Mouse (Mus musculus): ENCODE measurements around the gene 2210016L21Rik.

Gene 2210016L21Rik

DNA sequence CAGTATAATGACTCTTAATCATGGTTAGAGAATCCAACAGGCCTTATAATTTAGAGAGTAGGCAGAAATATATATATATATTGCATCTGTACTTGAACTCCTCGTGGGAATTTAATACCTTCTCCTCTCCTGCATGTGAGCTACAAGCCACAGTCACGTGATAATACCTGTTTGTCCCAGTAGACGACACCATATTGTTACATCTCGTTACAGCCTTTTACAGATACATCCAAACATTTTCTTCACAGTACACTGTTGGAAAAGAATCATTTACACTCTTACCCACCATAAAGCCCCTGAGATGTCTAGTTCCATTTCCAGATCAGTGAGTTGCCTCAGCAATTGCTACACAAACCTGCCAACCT lies 790 bp downstream of the 2210016L21Rik start:
- DNase-seq (ENCODE audit: low spot score in 2 of 2) = no peak

DNA sequence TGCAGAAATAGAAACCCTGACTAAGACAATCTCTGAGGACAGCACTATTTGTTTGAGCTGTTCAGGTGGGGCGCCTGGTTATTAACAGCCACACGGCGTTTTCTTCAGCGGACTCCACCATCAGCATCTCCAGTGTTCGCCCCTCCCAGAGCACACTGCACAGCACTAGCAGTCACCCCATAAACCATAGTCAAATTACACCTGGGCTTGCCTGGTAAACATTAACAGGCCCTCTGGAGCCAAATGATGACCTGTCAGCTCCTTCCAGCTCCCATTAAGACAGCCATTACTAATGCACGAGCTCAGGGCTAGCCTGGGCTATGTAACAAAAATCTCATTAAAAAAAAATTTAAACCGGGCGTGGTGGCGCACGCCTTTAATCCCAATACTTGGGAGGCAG lies 3.1 kb downstream of the 2210016L21Rik start:
- DNase-seq (ENCODE audit: low spot score in 2 of 2) = no peak

DNA sequence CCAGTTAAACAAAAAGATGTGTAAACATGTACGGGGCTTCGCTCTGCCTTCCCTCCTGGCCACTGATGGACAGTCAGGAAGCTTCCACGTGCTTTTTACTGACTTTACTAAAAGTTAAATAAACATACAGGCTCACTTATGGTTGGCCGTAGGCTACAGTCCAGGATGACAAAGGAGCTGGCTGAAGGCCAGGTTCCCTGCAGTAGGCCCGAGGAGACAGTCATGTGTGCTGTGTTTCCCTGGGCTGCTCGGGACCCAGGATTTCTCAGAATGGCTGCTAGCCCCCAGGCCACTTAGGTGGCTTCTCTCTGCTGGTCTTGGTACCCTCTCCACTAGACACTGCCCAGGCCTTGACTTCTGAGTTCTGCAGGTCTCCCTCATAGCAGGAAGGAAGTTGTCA lies 6.9 kb downstream of the 2210016L21Rik start:
- DNase-seq (ENCODE audit: low spot score in 2 of 2) = no peak

DNA sequence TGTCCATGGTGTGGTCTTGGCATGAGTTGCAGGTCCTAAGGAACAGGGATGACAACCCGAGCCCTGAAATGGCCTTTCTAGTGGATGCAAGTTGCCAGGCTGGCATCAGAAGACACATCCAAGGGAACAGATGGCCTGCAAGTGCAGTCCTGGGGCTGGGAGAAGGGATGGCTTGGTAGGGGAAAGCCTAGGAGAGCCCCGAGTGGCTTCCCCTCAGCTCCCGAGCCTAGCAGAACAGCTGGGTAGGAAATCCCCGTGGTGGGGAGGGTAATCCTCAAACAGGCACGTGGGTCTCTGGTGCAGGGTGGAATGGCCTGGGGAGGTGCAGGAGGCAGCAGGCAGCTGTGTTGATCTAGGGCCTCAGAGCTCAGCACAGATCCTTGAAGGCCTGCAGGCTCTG lies 7.4 kb downstream of the 2210016L21Rik start:
- no peak for DNase-seq (ENCODE audit: low spot score in 2 of 2)

DNA sequence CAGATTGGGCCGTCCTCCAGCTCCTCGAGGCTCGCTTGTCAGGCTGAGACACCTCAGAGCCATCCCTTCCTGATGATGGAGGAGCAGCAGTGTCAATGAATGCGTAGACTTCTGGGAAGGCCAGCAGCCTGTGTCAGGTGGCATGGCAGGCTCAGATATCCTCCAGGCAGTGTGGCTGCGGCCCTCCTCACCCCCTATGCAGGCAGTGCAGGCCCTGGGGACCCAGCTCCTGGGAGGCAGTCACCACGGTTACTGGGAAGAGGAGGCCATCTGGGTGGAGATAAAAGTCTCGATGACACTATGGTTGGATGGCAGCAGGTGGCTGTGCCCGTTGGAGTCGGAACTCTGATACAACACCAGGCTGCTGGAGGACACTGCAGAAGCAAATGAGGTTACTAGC lies 7.9 kb downstream of the 2210016L21Rik start:
- DNase-seq (ENCODE audit: low spot score in 2 of 2) = no peak

DNA sequence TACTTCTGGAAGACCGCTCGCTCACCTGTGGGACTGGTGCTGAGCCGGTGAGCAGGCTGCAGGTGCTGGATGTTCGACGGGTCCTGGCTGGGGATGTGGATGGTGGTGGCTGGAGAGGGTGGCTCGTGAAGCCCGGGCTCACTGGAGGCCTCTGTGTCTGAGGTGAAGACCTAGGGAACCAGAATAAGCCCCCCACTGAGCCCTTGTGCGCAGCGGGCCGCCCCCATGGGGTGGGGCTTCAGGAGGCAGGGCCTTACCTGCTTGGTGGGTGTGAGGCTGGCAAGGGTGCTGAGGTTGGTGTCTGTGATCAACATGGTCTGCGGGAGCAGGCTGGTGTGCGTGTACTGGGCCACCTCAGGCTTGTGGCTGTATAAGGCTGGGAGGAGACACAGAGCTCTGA lies 8.7 kb downstream of the 2210016L21Rik start:
- DNase-seq (ENCODE audit: low spot score in 2 of 2) = no peak

DNA sequence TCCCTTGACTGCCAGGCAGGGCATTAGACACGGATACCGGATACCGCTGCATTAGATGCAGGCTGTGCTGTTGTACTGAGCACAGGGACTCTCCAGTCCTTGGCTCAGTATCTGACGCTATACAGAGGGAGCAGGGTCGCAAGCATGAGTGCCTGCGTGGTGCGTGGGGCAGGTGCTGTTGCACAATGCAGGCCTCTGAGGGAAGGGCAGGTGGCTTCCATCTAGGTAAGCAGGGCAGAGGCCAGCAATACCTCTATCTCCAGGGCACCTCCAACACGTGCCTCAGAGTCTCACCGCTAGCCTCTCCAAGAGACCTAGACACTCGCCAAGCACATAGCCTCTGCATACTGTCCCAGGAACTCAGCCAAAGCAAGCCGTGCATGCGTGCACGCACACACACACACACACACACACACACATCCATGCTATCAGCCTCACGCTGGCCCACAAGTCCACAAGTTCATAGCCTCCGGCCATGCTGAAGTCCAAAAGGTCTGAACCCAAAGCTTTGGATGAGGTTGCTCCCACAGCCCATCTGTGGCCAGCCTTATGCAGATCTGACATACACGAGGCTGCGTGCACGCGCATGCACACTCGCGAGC lies 9.4 kb downstream of the 2210016L21Rik start:
- no peak for DNase-seq (ENCODE audit: low spot score in 2 of 2)

DNA sequence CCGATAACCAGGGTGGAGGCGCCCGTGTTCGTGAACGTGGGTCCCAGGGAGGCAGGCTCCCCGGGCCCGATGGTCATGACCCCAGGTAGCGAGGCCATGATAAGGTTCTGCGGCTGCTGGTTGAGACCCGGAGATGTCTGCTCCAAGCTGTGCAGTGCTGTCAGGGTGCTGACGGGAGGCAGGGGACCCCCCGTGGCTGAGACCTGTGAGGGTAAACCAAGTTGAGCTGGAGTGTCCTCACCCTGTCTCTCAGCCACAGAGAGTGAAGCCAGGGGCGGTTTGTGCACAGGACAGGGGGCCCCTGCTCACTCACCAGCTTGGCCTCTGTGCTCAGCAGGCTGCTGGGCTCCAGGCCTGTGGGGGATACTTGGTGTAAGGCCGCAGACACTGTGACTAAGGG lies 11.4 kb downstream of the 2210016L21Rik start:
- no peak for DNase-seq (ENCODE audit: low spot score in 2 of 2)

DNA sequence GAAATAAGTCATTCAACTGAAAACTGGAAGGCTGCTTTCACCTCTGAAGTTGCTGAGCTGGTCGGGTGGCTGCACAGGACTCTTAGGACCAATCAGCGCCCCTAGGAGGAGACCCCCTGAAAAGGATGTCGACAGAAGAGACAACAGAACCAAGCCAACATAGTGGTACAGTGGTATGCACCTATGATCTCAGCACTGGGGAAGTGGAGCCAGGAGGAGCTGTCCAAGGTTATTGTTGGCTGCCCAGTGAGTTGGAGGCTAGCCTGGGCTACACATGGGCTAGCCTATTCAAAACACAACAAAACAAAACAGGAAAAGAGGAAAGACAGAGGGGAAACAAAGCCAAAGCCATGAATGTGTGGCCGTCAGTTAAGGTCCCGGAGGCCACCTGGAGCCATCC lies 16.1 kb downstream of the 2210016L21Rik start:
- no peak for DNase-seq (ENCODE audit: low spot score in 2 of 2)

DNA sequence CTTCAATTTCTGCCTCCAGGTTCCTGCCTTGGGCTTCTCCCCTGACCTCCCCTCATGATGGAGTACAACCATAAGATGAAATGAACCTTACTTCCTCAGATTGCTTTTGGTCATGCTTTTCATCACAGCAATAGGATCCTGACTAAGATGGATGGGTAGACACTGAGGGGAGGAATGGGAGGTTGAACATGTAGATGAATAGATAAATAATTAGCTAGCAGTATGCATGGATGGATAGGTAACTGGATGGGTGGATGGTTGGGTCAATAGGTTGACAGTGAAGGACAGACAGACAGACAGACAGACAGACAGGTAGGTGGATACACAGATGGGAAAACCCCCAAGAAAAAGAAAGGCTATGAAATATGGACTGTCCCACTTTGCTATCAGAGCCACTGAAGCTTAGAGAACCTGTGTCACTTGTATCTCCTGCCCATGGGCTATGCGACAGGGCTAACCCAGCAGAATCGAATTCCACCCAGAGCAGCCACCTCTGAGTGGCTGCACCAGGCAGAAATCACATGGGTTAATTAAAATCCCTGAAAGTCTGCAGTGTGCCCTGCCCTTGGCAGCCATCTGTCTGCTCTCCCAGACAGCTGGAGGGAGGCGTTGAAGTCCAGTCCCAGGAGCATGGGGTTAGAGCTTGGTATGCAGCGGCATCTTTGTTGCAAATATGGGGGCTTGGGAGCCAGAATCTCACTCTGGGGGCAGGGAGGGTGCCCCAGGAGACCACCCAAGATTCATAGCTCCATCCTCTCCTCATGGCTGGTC lies 19.8 kb downstream of the 2210016L21Rik start:
- DNase-seq (ENCODE audit: low spot score in 2 of 2) = no peak

DNA sequence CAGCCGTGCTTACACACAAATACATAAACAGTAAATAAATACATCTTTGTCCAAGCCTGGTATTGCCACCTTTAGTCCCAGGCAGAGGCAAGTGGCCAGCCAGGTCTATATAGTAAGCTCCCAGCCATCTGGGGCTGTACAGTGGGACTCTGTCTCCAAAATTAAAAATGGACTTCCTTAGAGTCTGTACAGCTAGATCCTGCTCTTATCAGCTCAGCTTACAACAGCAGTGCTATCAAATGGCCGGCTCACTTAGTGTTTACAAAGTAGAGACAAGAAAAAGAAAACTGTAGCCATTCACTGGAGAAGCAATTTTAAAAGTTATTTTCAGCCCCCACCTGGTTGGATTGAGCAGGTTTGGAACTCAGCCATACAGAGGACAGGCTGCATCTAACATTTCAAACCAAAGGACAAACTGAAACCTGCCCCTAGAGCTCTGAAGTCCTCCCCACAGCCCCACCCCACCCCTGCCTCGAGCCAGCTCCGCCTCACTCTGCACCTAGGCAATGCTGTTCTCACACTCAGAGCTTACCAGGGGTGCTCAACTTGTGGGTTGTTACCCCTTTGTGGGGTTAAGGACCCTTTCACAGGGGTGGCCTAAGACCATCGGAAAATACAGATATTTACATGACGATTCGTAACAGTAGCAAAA lies 22.5 kb downstream of the 2210016L21Rik start:
- no peak for DNase-seq (ENCODE audit: low spot score in 2 of 2)

DNA sequence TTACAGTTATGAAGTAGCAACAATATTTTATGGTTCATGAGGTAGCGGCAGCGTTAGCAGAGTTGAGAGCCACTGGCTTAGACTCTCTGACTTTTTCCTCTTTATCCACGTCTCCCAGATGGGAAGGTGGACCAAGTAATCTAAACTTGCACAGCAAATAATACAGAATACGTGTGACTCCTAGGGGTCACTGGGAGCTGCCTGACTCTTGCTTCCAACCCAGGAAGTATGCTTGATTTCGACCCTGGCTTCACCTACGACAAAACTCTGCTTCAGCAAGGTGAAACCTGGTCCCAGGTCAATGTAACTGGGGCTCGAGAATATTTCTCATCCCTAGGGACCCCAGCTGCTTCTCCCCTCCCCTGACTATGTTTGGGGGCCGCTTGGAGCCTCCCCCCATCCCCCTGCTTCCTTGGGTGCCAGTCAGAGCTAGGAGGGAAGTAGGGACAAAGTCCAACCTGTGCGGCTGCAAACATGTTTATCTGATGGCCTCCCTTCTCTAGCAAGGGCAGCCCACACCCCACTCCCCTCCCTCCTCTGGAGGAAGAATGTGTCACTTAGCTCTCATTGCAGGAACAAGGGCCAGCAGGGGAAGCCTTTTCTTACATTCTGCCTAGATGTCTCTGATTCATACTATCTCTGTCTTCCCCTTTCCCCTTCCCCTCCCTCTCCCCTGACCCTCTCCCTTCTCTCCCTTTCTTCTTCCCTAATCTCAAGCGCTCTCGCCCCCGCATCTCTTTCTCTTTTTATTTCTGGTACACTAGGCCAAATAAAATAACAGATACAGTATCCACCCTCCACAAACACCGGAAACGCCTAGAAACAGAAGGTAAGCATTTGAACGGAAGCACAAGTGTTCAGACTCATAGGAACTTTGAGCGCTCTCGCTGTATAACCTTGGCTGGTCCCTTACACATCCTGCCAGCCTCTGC lies 23.3 kb downstream of the 2210016L21Rik start:
- DNase-seq (ENCODE audit: low spot score in 2 of 2) = no peak

DNA sequence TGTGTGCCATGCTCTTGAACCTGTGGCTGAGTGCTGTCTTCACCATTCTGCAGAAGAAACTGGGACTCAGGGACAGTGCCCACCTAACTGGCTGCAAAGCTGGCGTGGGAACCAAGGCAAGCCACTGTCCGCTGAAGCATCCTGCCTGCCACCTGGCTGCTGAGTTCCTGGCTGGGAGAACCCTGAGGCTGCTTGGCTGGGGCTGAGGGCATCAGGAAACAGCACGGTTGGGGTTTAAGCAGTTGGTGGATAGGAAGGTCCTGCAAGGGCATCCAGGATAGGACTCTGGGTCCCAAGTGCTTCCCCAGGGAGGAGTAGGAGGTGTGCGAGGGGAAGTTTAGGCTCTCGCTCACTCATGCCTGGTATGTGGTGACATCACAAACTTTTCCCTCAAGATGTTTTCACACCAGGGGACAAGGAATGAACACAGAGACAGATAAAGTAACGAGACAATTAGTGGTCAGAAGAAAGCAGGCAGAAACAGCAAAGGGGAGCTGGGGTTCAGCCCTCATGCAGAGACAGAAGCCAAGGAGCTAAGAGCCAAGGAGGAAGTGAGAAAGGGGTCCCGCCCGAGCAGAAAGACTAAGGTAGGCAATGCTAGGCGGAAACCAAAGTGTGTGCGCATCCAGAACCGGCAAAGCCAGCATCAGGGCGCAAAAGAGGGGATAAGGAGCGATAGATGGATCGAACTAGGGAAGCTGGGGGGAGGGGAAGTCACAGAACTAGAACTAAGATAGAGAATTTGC lies 25.7 kb downstream of the 2210016L21Rik start:
- no peak for DNase-seq (ENCODE audit: low spot score in 2 of 2)

DNA sequence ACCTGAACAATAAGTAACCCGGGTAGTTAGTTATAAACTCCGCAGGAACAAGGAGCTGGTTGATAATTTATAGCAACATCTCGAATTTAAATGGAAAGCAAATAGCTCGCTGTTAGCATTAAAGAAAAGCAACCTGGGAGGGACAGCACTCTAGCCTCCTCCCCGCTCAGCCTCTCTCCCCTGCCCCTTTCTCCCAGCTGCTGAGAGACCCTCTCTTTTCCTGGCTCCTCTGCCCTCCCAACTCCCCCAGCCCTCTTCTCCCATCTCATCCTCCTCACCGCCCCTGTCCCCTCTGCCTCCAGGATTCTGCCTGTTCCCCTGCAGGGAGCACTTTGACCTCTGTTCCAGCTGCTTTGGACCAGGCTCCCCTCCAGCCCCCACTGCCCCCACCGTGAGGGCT lies 26.7 kb downstream of the 2210016L21Rik start:
- no peak for DNase-seq (ENCODE audit: low spot score in 2 of 2)

DNA sequence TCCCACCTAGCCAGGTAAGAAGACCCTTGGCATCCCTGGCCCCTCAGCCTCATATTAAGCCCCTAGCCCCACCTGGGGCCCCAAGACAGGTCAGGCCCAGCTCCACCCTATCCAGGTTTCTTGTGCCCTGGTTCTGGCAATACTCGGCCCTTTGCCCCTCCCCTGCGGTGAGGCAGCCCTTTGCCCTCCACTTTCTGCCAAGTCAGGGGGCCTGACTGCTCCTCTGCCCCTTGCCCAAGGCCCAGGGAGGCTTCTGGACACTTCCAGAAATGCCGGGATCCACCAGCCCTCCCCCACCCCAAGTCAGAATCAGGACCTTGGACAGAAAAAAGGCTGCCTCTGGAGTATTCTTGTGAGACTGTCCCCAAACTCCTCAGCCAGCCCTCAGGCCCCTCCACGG lies 27.1 kb downstream of the 2210016L21Rik start:
- DNase-seq (ENCODE audit: low spot score in 2 of 2) = no peak

DNA sequence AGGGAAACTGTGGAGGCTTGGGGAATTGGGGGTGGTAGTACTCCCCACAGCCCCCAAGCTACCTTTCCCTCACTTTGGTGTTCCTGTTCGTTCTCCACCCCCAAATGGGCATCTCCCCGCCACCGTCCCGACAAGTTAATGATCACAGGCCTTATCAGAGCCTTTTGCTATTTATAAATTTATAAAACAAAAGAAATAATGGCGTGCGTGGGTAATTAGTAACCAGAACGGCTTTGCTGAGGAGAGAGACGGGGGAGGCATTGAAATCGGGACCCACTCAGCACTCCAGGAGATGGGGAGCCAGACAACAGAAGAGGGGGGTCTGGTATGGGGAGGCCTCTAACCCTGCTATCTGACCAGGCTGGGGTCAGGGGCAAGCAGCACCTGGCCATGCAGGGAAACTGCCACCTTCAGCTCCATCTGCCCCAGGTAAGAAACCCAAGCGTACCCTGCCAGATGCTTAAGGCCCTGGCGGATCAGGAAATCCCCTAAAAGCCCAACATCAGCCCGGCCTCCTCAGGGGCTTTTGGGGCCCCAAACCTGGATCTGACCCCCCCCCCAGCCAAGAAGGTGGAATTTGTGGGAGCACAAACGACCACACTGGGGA lies 27.8 kb downstream of the 2210016L21Rik start:
- DNase-seq (ENCODE audit: low spot score in 2 of 2) = no peak

DNA sequence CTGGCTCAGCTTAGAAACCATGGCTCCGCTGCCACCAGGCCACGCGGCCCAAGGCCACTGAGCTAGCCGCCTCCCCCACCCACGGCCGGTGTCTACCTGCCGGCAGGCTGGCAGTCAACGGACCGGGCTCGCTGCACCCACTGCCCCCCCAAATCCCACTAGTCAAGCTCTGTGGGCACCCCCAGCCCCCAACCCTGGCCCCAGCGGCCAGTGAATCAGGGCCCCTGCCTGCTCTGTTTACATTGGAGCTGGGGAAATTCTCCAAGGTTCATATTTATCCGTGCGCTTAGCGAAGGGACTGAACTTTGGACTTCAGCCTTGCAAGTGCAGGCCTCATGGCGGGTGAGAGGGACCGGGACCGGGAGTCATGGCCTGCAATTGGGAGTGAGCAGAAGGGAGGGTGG lies 28.9 kb downstream of the 2210016L21Rik start, which contains the start of gene Hnf1a:
TSS of gene Hnf1a (minus strand) at position 271 of the 404 bp plus-strand sequence.
- DNase-seq (ENCODE audit: low spot score in 2 of 2) = no peak

DNA sequence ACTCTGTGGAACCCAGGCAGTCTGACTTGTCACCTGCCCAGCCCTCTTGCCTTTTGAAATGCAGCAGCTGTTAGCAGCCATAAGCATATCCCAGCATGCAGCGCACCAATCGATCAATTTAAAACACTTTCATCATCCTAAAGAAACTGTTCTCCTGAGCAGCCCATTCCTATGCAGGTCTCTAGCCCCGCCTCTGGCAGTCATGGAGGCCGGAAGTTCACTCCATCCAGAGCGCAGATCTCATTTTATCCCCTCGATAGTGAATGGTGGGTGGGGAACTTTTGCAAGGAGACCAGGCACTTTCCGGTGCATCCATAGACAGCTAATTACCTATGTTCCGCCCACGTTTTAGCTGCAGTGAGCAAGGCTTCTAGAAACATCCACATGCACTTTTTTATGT lies 30.2 kb downstream of the 2210016L21Rik start:
- no peak for DNase-seq (ENCODE audit: low spot score in 2 of 2)

DNA sequence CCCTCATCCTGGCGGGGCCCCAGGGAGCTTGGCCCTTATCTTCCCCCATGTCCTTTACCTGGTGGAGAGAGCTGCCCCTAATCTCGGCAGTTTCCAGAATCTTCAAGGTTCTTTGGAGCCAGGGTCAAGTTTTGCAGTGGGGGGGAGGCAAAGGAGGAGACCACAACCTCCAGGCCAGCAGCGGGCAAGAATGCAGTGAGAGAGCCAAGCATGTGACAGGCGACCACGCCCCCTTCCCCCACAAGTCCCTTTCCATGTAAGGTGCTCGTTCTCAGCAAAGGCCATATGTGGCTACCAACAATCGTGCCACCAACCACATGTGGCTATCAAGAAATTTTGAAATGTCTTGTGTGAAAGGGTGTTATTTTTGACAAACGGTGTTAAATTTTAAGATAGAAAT lies 31.2 kb downstream of the 2210016L21Rik start:
- no peak for DNase-seq (ENCODE audit: low spot score in 2 of 2)

DNA sequence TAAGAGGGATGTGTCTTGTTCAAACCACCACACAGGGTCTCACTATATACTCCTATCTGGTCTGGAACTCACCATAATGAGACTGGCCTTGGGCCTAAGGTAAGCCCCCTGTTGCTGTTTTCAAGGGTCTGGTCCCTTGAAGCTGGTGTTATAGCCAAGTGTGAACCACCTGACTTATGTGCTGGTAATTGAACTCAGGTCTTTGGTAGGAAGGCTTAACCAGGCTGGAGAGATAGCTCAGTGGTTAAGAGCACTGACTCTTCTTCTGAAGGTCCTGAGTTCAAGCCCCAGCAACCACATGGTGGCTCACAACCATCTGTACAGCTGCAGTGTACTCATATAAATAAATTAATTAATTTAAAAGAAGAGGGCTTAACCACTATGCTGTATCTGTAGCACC lies 35.0 kb downstream of the 2210016L21Rik start:
- DNase-seq (ENCODE audit: low spot score in 2 of 2) = no peak

DNA sequence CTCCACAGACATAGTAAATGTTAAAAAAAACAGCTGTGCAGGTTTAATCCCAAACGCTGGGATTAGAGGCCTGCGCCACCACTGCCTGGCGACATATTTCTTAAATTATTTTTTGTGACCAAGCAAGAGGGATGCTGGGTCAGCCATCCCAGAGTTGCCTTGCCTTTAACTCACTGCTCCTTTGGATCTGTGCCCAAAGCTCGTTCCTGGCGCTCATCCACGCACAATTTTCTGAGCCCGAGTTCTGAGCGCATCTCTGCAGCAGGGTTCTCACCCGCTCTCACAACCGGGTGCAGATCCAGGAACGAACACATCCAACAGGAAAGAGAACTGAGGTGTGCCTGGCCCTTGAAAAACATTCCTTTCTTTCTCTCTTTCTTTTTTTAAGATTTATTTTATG lies 36.5 kb downstream of the 2210016L21Rik start:
- no peak for DNase-seq (ENCODE audit: low spot score in 2 of 2)

All from natural killer cell, adult 2 months (primary cell).